Mouse (Mus musculus) lung, postnatal 0 days (tissue): ENCODE results near the gene Kif13a.

Experiments
- CTCF ChIP-seq: IDR thresholded peaks from 2 replicates; pipeline ENCODE4 v1.5.1; 2016; ENCODE audit warnings: antibody characterized with exemption, mild to moderate bottlenecking
- EP300 ChIP-seq: IDR thresholded peaks from 2 replicates; pipeline ENCODE4 v1.6.1; 2016; ENCODE audit warnings: antibody characterized with exemption, mild to moderate bottlenecking, control low read depth

DNA sequence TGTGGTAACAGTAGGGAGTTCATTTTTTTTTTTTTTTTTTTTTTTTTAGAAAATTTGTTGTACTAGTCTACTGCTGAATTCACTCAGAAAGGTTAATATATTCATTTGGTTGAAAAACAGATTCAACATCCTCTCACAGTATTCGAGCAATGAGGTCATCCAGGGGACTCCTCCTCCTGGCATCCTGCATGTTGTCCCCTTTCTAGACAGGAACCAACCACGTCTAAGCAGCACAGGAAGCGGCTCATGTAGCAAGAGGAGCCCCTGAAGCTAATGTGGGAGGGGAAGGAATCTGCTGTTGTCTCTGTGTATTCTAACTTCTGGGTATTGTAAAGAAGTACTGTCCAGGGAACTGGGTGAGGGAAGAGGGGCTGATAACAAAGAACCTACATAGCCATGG is 18.4 kb upstream of the Kif13a start:
- no peak for TF ChIP-seq CTCF
- TF ChIP-seq EP300, result no peak
